Mouse (Mus musculus) olfactory bulb, adult 2 months (tissue): Measurements from ENCODE around the gene Foxp1.

ENCODE experiments used
- CTCF ChIP-seq: fragments of 200-500 bp; IDR thresholded peaks from 2 replicates; pipeline ENCODE4 v1.5.1; 2012; ENCODE audit warnings: low read depth, mild to moderate bottlenecking, low read length, moderate library complexity; ENCODE audit not compliant: insufficient read depth
- POLR2A ChIP-seq: fragments of 200-500 bp; IDR thresholded peaks from 2 replicates; pipeline ENCODE4 v1.6.1; 2012; ENCODE audit warnings: mild to moderate bottlenecking, low read depth, low read length, moderate library complexity; ENCODE audit not compliant: insufficient read depth

DNA sequence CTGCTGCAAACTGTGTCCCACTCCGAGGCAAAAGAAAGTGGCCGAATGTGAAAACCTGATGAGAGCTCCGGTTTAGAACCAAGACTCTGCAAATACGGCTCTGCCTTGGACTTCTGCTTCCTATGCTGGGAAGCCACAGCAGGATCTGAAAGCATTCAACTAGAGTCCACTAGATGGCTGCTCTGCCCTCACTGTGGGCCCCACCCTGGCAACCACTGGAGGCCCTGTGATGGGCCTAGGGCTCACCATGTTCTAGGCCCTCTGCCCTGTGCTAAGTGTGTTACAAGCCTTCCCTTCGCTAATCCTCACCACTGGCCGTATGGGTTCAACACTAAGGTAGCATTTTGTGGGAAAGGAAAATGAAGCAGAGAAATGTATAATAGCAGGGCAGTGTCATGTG lies 20.2 kb downstream of the Foxp1 start:
- TF ChIP-seq CTCF = no peak
- TF ChIP-seq POLR2A = no peak
